Mouse (Mus musculus): ENCODE data around the gene Timd2. TPM values are rescaled to one million over a fixed set of nuclear protein-coding genes. Genes with fewer than 3 reads are reported as not detected.
"Not testable (repeated sequence)": the region's sequence is repeated elsewhere in the genome, so short reads cannot be mapped to it uniquely, and the experiment has no call there.

The Timd2 gene
- polyA plus RNA-seq, 1 experiment, result not detected

GRCm38 (mm10) chr11:46644824-46645223, 62.0 kb downstream of the Timd2 start:
- no peaks in the 10 kb centered on the region for H3K27me3 ChIP-seq (ENCODE audit: control insufficient read depth, insufficient read depth, insufficient read length)
- H3K36me3 ChIP-seq (ENCODE audit: control insufficient read depth, insufficient read depth), result no peaks in the 10 kb centered on the region
- no peaks in the 10 kb centered on the region for H3K79me2 ChIP-seq (ENCODE audit: control insufficient read depth, insufficient read depth)
- no peak overlapping the region for H3K4me3 ChIP-seq
- no peak overlapping the region for H3K4me2 ChIP-seq (ENCODE audit: low read depth)
- no peak overlapping the region for H3ac ChIP-seq (ENCODE audit: control insufficient read depth, insufficient read length)
- TF ChIP-seq USF1 (IDR thresholded peaks at IDR 0.05; ENCODE audit: low read depth), result no peak
- no peak for TF ChIP-seq POLR2A (IDR thresholded peaks at IDR 0.05; ENCODE audit: insufficient read length, low read depth)
- TF ChIP-seq E2F4 (IDR thresholded peaks at IDR 0.05; ENCODE audit: insufficient read depth), result no peak
- no peak for TF ChIP-seq CEBPB (IDR thresholded peaks at IDR 0.05; ENCODE audit: insufficient read depth, poor library complexity, severe bottlenecking)
- no peak for TF ChIP-seq MYOG (IDR thresholded peaks at IDR 0.05; ENCODE audit: control insufficient read depth in 1 of 3, insufficient read depth in 1 of 3, insufficient read length in 2 of 3, low read depth in 2 of 3)
- no peak for TF ChIP-seq TCF12 (IDR thresholded peaks at IDR 0.05; ENCODE audit: insufficient read depth, poor library complexity, severe bottlenecking)
- no peak for TF ChIP-seq REST (IDR thresholded peaks at IDR 0.05; ENCODE audit: insufficient read depth, insufficient read length)
- no peak for TF ChIP-seq TCF3 (IDR thresholded peaks at IDR 0.05; ENCODE audit: insufficient read length, low read depth)
- no peak for TF ChIP-seq SRF (IDR thresholded peaks at IDR 0.05; ENCODE audit: control insufficient read depth, insufficient read length, low read depth)
- TF ChIP-seq POLR2AphosphoS2 (IDR thresholded peaks at IDR 0.05; ENCODE audit: insufficient read length, low read depth), result no peak
- no peak for TF ChIP-seq MYOD1 (IDR thresholded peaks at IDR 0.05; ENCODE audit: control insufficient read depth in 1 of 3, insufficient read length in 2 of 3, low read depth in 2 of 3)
- no peak for TF ChIP-seq MAX (IDR thresholded peaks at IDR 0.05; ENCODE audit: low read depth)

GRCm38 (mm10) chr11:46636568-46636967, 70.3 kb downstream of the Timd2 start:
- H3K4me3 ChIP-seq, result no peak overlapping the region
- no peak for TF ChIP-seq TCF3 (IDR thresholded peaks at IDR 0.05; ENCODE audit: insufficient read length, low read depth)
- no peak for TF ChIP-seq E2F4 (IDR thresholded peaks at IDR 0.05; ENCODE audit: insufficient read depth)
- no peak for TF ChIP-seq REST (IDR thresholded peaks at IDR 0.05; ENCODE audit: insufficient read depth, insufficient read length)
- no peak for TF ChIP-seq MYOG (IDR thresholded peaks at IDR 0.05; ENCODE audit: control insufficient read depth in 1 of 3, insufficient read depth in 1 of 3, insufficient read length in 2 of 3, low read depth in 2 of 3)
- TF ChIP-seq MAX (IDR thresholded peaks at IDR 0.05; ENCODE audit: low read depth), result no peak
- TF ChIP-seq POLR2A (IDR thresholded peaks at IDR 0.05; ENCODE audit: insufficient read length, low read depth), result no peak
- no peak for TF ChIP-seq SRF (IDR thresholded peaks at IDR 0.05; ENCODE audit: control insufficient read depth, insufficient read length, low read depth)
- no peak for TF ChIP-seq MYOD1 (IDR thresholded peaks at IDR 0.05; ENCODE audit: control insufficient read depth in 1 of 3, insufficient read length in 2 of 3, low read depth in 2 of 3)

GRCm38 (mm10) chr11:46635516-46635915, 71.3 kb downstream of the Timd2 start:
- not testable (repeated sequence) for H3K4me2 ChIP-seq (ENCODE audit: low read depth); H3ac ChIP-seq (ENCODE audit: control insufficient read depth, insufficient read length); H3K27me3 ChIP-seq (ENCODE audit: control insufficient read depth, insufficient read depth, insufficient read length); H3K4me3 ChIP-seq; H3K79me2 ChIP-seq (ENCODE audit: control insufficient read depth, insufficient read depth); H3K36me3 ChIP-seq (ENCODE audit: control insufficient read depth, insufficient read depth)

More at GRCm38 (mm10) chr11:46636568-46636967, 70.3 kb downstream of the Timd2 start:
- Histone ChIP-seq H3ac (ENCODE audit: control insufficient read depth, insufficient read length) (no peak overlapping the region), H3K27me3 (ENCODE audit: control insufficient read depth, insufficient read depth, insufficient read length) (no peaks in the 10 kb centered on the region), H3K36me3 (ENCODE audit: control insufficient read depth, insufficient read depth) (no peaks in the 10 kb centered on the region), H3K4me2 (ENCODE audit: low read depth) (no peak overlapping the region), H3K79me2 (ENCODE audit: control insufficient read depth, insufficient read depth) (no peaks in the 10 kb centered on the region)

- Histone ChIP-seq H3K4me3 (no peak overlapping the region), H3ac (ENCODE audit: control insufficient read depth, insufficient read length) (no peak overlapping the region), H3K4me2 (ENCODE audit: low read depth) (no peak overlapping the region), H3K27me3 (ENCODE audit: control insufficient read depth, insufficient read depth, insufficient read length) (no peaks in the 10 kb centered on the region), H3K36me3 (ENCODE audit: control insufficient read depth, insufficient read depth) (no peaks in the 10 kb centered on the region), H3K79me2 (ENCODE audit: control insufficient read depth, insufficient read depth) (no peaks in the 10 kb centered on the region)
- TF ChIP-seq MYOD1 (IDR thresholded peaks at IDR 0.05; ENCODE audit: control insufficient read depth in 1 of 3, insufficient read length in 2 of 3, low read depth in 2 of 3) (no peak), POLR2A (IDR thresholded peaks at IDR 0.05; ENCODE audit: insufficient read length, low read depth) (no peak), REST (IDR thresholded peaks at IDR 0.05; ENCODE audit: insufficient read depth, insufficient read length) (no peak), POLR2AphosphoS2 (IDR thresholded peaks at IDR 0.05; ENCODE audit: insufficient read length, low read depth) (no peak), TCF12 (IDR thresholded peaks at IDR 0.05; ENCODE audit: insufficient read depth, poor library complexity, severe bottlenecking) (no peak), USF1 (IDR thresholded peaks at IDR 0.05; ENCODE audit: low read depth) (no peak), MAX (IDR thresholded peaks at IDR 0.05; ENCODE audit: low read depth) (no peak), TCF3 (IDR thresholded peaks at IDR 0.05; ENCODE audit: insufficient read length, low read depth) (no peak), E2F4 (IDR thresholded peaks at IDR 0.05; ENCODE audit: insufficient read depth) (no peak), MYOG (IDR thresholded peaks at IDR 0.05; ENCODE audit: control insufficient read depth in 1 of 3, insufficient read depth in 1 of 3, insufficient read length in 2 of 3, low read depth in 2 of 3) (no peak), SRF (IDR thresholded peaks at IDR 0.05; ENCODE audit: control insufficient read depth, insufficient read length, low read depth) (no peak), CEBPB (IDR thresholded peaks at IDR 0.05; ENCODE audit: insufficient read depth, poor library complexity, severe bottlenecking) (no peak)
These were observed 75.2 kb downstream of the Timd2 start for GRCm38 (mm10) chr11:46631635-46632034.

- no peak for TF ChIP-seq USF1 (IDR thresholded peaks at IDR 0.05; ENCODE audit: low read depth)
- no peak for TF ChIP-seq TCF3 (IDR thresholded peaks at IDR 0.05; ENCODE audit: insufficient read length, low read depth)
- TF ChIP-seq MAX (IDR thresholded peaks at IDR 0.05; ENCODE audit: low read depth), result no peak
- no peak for TF ChIP-seq CEBPB (IDR thresholded peaks at IDR 0.05; ENCODE audit: insufficient read depth, poor library complexity, severe bottlenecking)
- no peak for TF ChIP-seq SRF (IDR thresholded peaks at IDR 0.05; ENCODE audit: control insufficient read depth, insufficient read length, low read depth)
- no peak for TF ChIP-seq MYOG (IDR thresholded peaks at IDR 0.05; ENCODE audit: control insufficient read depth in 1 of 3, insufficient read depth in 1 of 3, insufficient read length in 2 of 3, low read depth in 2 of 3)
- TF ChIP-seq MYOD1 (IDR thresholded peaks at IDR 0.05; ENCODE audit: control insufficient read depth in 1 of 3, insufficient read length in 2 of 3, low read depth in 2 of 3), result no peak
- TF ChIP-seq POLR2A (IDR thresholded peaks at IDR 0.05; ENCODE audit: insufficient read length, low read depth), result no peak
- TF ChIP-seq TCF12 (IDR thresholded peaks at IDR 0.05; ENCODE audit: insufficient read depth, poor library complexity, severe bottlenecking), result no peak
- no peak for TF ChIP-seq REST (IDR thresholded peaks at IDR 0.05; ENCODE audit: insufficient read depth, insufficient read length)
- no peak for TF ChIP-seq E2F4 (IDR thresholded peaks at IDR 0.05; ENCODE audit: insufficient read depth)
- no peak within 1 kb of the TSS for H3K4me3 ChIP-seq
- H3K27me3 ChIP-seq (ENCODE audit: control insufficient read depth, insufficient read depth, insufficient read length), result no peaks in the 10 kb centered on the region
- H3K36me3 ChIP-seq (ENCODE audit: control insufficient read depth, insufficient read depth), result no peaks in the 10 kb centered on the region
- H3ac ChIP-seq (ENCODE audit: control insufficient read depth, insufficient read length), result no peak within 1 kb of the TSS
- H3K79me2 ChIP-seq (ENCODE audit: control insufficient read depth, insufficient read depth), result no peaks in the 10 kb centered on the region
- H3K4me2 ChIP-seq (ENCODE audit: low read depth), result no peak within 1 kb of the TSS
These were observed 77.6 kb downstream of the Timd2 start, which contains the start of gene Dppa1 for GRCm38 (mm10) chr11:46629211-46629795. TSS of gene Dppa1 (minus strand) at chr11:46629261.

Data from myocyte (in vitro differentiated cells).